9 mouse cellular contexts compared by ENCODE assay signal in genomic region chr3:51796838-51797237, GRCm38 (mm10).
DNase-seq lines count a peak whose midpoint lies in the region; ATAC-seq and TF ChIP-seq lines count a peak whose summit lies in the region.
"Had no signal": no experiment of that assay in that cellular context is flagged by ENCODE, and none has a peak within 500 bp of the region (broad histone marks: within the 10 kb centered on the region; RNA-seq: fewer than 3 reads in every experiment).

No protein-coding gene starts in this region.

- no peak overlapping the region for H3K9ac ChIP-seq in intestine, embryonic 14.5 days (ENCODE audit: low read length)
- H3K9ac ChIP-seq in lung, embryonic 15.5 days, result no peak overlapping the region

- no peak for TF ChIP-seq CTCF in cortical plate, adult 2 months (IDR thresholded peaks at IDR 0.05; ENCODE audit: extremely low read depth, insufficient read depth, low read length)

- no peaks in the 10 kb centered on the region for H3K27me3 ChIP-seq in intestine, embryonic 14.5 days (replicated peaks; ENCODE audit: control insufficient read depth, insufficient read depth, low read length)
- H3K27me3 ChIP-seq in lung, embryonic 15.5 days, result no peaks in the 10 kb centered on the region

- intact Hi-C loops in left cerebral cortex, postnatal 14 days (cut with DNase I), result no loop called here

- H3K27ac ChIP-seq in cortical plate, adult 2 months (ENCODE audit: insufficient read depth, low read length), result no peak overlapping the region
- H3K27ac ChIP-seq in intestine, embryonic 14.5 days (ENCODE audit: low read depth), result no peak overlapping the region
- H3K27ac ChIP-seq in lung, embryonic 15.5 days, result peak overlapping the region; percentile 32

- H3K4me2 ChIP-seq in intestine, embryonic 14.5 days (ENCODE audit: low read length), result peak overlapping the region; percentile 33
- peak overlapping the region; percentile 22 for H3K4me2 ChIP-seq in lung, embryonic 15.5 days

- ATAC-seq in intestine, embryonic 14.5 days (replicated peaks; ENCODE audit: low FRiP score, low TSS enrichment, low read depth), result no peak
- ATAC-seq in lung, embryonic 15.5 days (ENCODE audit: borderline replicate concordance, extremely low read depth, low FRiP score, low TSS enrichment), result peak; percentile 67; the same call in 1 of the 2 replicates

- H3K4me3 ChIP-seq in cortical plate, adult 2 months (ENCODE audit: insufficient read depth, low read length), result peak overlapping the region; percentile 31; the same call in 1 of the 2 replicates
- no peak overlapping the region for H3K4me3 ChIP-seq in intestine, embryonic 14.5 days (ENCODE audit: low read depth, low read length)
- H3K4me3 ChIP-seq in lung, embryonic 15.5 days, result no peak overlapping the region

- H3K36me3 ChIP-seq in intestine, embryonic 14.5 days (ENCODE audit: control insufficient read depth, insufficient read depth, low read length), result no peaks in the 10 kb centered on the region
- no peaks in the 10 kb centered on the region for H3K36me3 ChIP-seq in lung, embryonic 15.5 days

- WGBS in intestine, embryonic 14.5 days, result 43% methylated on average over 6 of the region's 6 CpGs
- WGBS in lung, embryonic 15.5 days, result 40% methylated on average over 6 of the region's 6 CpGs

- H3K4me1 ChIP-seq in cortical plate, adult 2 months (ENCODE audit: control insufficient read depth, insufficient read depth, low read length), result peaks cover 5% of the 10 kb centered on the region
- no peaks in the 10 kb centered on the region for H3K4me1 ChIP-seq in intestine, embryonic 14.5 days (replicated peaks; ENCODE audit: control insufficient read depth, insufficient read depth, low read length)
- peaks cover 24% of the 10 kb centered on the region for H3K4me1 ChIP-seq in lung, embryonic 15.5 days

- H3K9me3 ChIP-seq in intestine, embryonic 14.5 days (ENCODE audit: control insufficient read depth, low read length), result no peaks in the 10 kb centered on the region
- H3K9me3 ChIP-seq in lung, embryonic 15.5 days, result no peaks in the 10 kb centered on the region
- H3K9me3 ChIP-seq: megakaryocyte, embryonic 14.5 days had no signal

- peak; percentile 50 for DNase-seq in cerebellum, adult 11-12 months
- no peak for DNase-seq in intestine, embryonic 14.5 days (ENCODE audit: low spot score)
- no peak for DNase-seq in left cerebral cortex, postnatal 14 days (ENCODE audit: low spot score in 2 of 2)
- DNase-seq in layer of hippocampus, adult 18-20 months (ENCODE audit: low spot score in 2 of 2), result no peak
- no peak for DNase-seq in spleen, adult 12 weeks (ENCODE audit: low spot score)
- no peak for DNase-seq in right cerebral cortex, postnatal 4 days

- no peak for TF ChIP-seq POLR2A in cortical plate, adult 2 months (IDR thresholded peaks at IDR 0.05; ENCODE audit: extremely low read depth, insufficient read depth, low read length)
